Mouse (Mus musculus) bone marrow macrophage, adult 2 months (primary cell): ENCODE results near the gene Rab26. TPM values are rescaled to one million over a fixed set of nuclear protein-coding genes. Genes with fewer than 3 reads are reported as not detected.
A peak's percentile ranks its signal among the peaks of the same experiment; 100 is the strongest.

Source experiments
- H3K27ac ChIP-seq: 2 replicates; pipeline ENCODE4 v1.5.1; 2012; ENCODE audit warnings: low read depth, low read length; ENCODE audit not compliant: insufficient read depth
- H3K4me1 ChIP-seq: 2 replicates; pipeline ENCODE4 v1.6.1; 2012; ENCODE audit warnings: low read length; ENCODE audit not compliant: control insufficient read depth, insufficient read depth
- H3K4me3 ChIP-seq: 2 replicates; pipeline ENCODE4 v1.5.1; 2012; ENCODE audit warnings: mild to moderate bottlenecking, low read length, moderate library complexity; ENCODE audit not compliant: insufficient read depth
- CTCF ChIP-seq: IDR thresholded peaks from 2 replicates; pipeline ENCODE4 v1.5.1; 2012; ENCODE audit warnings: low read depth, mild to moderate bottlenecking, low read length, moderate library complexity
- POLR2A ChIP-seq: IDR thresholded peaks from 2 replicates; pipeline ENCODE4 v1.6.1; 2012; ENCODE audit warnings: mild to moderate bottlenecking, low read depth, low read length, borderline replicate concordance
- polyA plus RNA-seq: library from polyadenylated mRNA; stranded (reverse); fragments of >200 nt; gene quantifications from 2 replicates; pipeline ENCODE4 v1.2.4, GENCODE M21; 2012; ENCODE audit not compliant: missing spikeins, insufficient read depth, insufficient read length

Gene Rab26
- polyA plus RNA-seq, 1 experiment = 0.44 TPM

DNA sequence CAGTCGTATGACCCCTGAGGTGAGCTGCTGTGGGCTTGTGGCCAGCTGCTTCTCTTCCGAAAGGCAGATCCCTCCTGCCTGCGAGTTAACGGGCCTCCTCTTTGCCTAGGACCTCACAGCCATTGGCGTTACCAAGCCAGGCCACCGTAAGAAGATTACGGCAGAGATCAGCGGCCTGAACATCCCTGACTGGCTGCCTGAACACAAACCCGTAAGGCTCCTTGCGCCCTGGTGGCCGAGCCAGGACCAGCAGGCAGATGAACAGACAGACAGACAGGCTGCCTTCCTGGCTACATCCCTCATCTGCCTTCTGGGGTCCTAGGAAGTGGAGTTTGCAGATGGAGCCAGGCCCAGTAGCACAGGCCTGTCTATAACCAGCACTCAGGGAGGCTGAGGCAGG is 31.8 kb downstream of the Rab26 start:
- H3K27ac ChIP-seq = no peak overlapping the region
- H3K4me3 ChIP-seq = no peak overlapping the region
- H3K4me1 ChIP-seq = no peaks in the 10 kb centered on the region
- TF ChIP-seq CTCF = no peak
- no peak for TF ChIP-seq POLR2A

DNA sequence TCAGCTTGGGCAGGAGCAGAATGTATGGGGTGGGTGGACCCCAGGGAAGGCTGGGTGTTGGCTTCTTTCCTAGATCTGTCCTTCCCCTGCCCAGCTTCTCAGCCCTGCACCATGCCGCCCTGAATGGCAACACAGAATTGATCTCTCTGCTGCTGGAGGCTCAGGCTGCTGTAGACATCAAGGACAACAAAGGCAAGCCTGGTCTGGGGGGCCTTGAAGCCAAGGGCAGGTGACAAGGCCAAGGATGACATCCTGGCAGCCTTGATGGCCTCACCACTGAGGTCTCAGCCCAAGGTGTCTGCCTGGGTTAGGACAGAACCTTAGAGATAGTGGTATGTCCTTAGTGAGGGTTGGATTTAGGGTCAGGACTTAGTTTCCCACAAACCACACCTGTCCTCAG is 38.0 kb downstream of the Rab26 start:
- Histone ChIP-seq H3K4me1 (no peaks in the 10 kb centered on the region), H3K27ac (no peak overlapping the region), H3K4me3 (no peak overlapping the region)
- TF ChIP-seq POLR2A (no peak), CTCF (no peak)

DNA sequence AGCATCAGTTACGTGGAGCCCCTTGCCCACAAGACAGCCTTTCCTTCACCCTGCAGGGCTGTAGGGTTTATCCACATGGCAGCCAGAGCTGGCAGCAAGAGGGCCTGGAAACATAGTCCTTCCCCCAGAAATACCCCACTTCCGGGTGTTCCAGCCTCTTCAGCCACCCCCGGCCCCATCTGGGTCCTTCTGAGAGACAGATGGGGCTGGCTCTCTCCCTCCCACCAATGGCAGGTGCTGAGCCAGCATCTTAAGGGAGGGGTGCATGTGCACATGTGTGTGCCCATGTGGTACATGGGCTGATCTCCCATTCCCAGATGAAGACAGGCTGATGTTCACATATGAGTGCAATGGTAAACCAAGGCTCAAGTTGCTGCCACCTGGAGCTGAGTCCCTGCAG is 38.6 kb downstream of the Rab26 start:
- H3K27ac ChIP-seq = no peak overlapping the region
- H3K4me1 ChIP-seq = no peaks in the 10 kb centered on the region
- no peak overlapping the region for H3K4me3 ChIP-seq
- TF ChIP-seq POLR2A (no peak), CTCF (no peak)

DNA sequence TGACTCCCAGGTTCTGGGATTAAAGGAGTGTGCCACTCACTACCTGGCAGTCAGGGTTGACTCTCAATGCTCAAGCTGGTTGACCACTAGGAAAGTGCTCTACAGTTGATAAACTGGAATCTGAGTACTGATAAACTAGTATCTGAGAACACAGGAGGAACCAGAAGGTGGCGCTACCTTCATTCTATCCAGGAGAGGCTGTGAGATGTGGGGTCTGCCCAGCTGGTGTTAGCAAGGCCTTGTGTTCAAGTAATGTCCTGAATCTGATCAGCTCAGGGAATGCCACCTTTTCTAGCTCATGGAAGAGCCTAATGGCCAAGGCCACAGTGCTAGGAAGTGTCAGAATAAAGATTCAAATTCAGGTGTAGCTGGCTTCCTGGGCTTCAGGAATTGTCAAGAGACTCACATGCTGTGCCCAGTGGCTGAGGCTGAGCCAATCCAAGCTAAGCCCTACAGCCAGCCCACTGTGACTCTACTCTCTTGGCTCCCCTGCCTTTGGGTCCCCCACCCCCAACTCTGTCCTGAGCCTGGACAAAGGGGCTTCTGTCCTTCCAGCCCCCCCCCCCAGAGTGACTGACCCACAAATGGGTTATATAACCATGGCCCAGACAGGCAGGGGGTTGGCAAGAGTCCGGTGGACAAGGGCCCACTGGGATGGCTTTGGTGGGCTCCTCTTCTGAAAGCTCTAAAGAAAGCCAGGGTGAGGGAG is 39.2 kb downstream of the Rab26 start:
- no peak for TF ChIP-seq POLR2A
- TF ChIP-seq CTCF = peak; percentile 69
- H3K4me1 ChIP-seq = no peaks in the 10 kb centered on the region
- no peak overlapping the region for H3K27ac ChIP-seq
- H3K4me3 ChIP-seq = no peak overlapping the region

DNA sequence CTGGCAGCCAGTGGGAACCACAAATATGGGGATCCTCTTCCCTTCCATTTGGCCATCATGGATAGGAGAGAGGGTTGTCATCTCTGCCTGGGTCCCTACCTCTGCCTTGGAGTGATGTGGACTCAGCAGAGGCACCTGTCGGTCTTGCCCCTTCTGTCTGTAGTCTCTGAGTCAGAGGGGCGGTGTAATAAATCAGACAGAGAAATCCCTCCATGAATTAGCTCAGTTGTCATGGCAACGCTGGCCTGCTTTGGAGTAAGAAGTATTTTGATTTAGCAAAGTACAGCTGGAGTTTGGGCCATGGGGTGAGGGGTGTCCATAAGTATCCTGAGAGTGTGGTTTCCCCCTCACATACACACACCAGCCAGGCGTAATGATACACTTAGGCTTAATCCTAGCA is 43.6 kb downstream of the Rab26 start:
- H3K4me1 ChIP-seq = no peaks in the 10 kb centered on the region
- H3K4me3 ChIP-seq = no peak overlapping the region
- TF ChIP-seq CTCF (no peak), POLR2A (no peak)
- H3K27ac ChIP-seq = no peak overlapping the region

DNA sequence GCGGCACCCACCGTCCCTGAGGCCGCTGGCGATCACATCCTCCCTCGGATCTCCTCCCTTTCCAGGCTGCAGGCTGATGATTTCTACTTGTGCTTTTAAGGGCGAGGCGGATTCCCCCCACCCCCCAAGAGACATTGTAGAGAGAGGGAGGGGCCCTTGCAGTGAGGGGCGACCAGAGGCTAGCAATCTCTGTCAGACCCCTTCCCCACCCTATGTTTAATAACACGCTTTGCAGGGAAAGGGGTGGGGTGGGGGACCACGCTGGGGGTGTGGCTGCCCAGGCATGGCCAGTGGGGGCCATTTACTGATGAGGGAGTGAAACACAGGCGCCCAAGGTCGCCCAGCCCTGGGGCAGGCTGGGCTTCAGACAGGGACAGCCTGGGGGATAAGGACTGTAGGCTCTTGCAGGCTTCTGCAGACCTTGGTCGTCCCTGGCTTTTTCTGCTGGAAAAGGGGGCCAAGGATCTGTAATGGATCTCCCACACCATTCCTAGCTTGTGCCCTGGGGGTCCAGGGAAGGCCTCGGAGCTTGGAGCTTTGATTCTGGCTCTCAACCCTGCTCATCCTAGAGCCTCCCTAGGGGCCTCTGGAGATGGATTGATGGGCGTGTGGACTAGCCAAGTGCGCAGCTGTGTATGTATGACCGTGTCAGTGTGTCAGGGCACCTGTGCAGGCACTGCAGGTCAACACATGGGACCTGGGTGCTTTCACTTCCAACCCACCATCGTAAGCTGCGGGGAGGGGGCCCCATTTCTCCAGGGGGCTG is 44.6 kb downstream of the Rab26 start:
- H3K27ac ChIP-seq = no peak overlapping the region
- peak overlapping the region; percentile 62; the same call in 1 of the 2 replicates for H3K4me3 ChIP-seq
- TF ChIP-seq POLR2A = no peak
- no peak for TF ChIP-seq CTCF
- H3K4me1 ChIP-seq = no peaks in the 10 kb centered on the region

DNA sequence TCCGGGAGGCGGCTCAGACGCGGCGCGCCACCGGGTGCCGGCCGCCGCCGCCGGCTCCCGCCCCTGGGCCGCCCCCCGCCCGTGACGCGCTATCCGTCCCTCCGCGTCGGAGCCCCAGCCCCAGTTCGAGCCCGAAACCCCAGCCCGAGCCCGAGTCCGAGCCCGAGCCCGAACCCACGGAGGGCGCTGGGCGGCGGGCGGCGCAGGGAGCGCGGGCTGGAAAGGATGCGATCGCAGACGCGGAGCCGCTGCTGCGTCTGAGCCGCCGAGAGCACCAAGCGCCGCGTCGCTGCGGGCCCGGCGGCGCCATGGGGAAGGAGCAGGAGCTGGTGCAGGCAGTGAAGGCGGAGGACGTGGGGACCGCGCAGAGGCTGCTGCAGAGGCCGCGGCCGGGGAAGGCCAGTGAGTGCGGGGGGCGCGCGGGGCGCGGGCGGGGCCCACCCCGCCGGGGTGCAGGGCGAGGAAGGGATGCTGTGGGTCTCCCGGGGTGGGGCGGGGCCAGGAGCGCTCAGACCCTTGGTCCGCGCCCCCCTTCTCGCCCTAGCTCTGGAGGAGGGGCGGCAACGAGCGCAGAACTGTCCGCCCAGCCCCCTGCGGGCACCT is 45.2 kb downstream of the Rab26 start:
- Histone ChIP-seq H3K4me3 (peak overlapping the region; percentile 62), H3K4me1 (no peaks in the 10 kb centered on the region), H3K27ac (no peak overlapping the region)

DNA sequence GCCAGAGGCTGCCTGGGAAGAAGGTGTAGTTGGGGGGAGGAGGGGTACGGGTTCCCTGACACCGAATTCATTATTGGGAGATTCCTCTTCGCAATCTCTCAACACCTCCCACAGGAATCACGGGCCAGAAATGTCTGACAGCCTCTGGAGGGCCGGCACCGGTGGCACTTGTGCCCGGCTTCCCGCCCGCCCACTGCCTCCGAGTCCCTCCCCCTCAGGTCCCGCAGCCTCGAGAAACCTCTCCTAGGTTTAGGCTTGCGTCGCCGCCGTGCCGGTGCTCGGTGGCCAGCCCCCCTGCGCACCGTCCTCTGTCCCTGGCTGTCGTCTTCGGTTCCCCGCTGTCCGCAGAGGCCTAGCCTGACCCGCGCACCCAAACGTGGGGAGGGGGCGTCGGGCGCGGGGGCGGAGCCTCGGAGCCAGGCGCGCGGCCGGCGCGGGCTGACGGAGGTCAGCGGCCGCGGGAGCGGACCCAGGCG is 45.8 kb downstream of the Rab26 start, which contains the start of gene Caskin1:
Gene Caskin1, plus strand, starts transcription at position 416 of the 476 bp plus-strand sequence.
- Histone ChIP-seq H3K4me1 (no peaks in the 10 kb centered on the region), H3K27ac (no peak within 1 kb of the TSS), H3K4me3 (peak within 1 kb of the TSS; percentile 62)
- TF ChIP-seq CTCF (no peak), POLR2A (no peak)

More for the DNA sequence above, 45.2 kb downstream of the Rab26 start:
- TF ChIP-seq CTCF (no peak), POLR2A (no peak)

DNA sequence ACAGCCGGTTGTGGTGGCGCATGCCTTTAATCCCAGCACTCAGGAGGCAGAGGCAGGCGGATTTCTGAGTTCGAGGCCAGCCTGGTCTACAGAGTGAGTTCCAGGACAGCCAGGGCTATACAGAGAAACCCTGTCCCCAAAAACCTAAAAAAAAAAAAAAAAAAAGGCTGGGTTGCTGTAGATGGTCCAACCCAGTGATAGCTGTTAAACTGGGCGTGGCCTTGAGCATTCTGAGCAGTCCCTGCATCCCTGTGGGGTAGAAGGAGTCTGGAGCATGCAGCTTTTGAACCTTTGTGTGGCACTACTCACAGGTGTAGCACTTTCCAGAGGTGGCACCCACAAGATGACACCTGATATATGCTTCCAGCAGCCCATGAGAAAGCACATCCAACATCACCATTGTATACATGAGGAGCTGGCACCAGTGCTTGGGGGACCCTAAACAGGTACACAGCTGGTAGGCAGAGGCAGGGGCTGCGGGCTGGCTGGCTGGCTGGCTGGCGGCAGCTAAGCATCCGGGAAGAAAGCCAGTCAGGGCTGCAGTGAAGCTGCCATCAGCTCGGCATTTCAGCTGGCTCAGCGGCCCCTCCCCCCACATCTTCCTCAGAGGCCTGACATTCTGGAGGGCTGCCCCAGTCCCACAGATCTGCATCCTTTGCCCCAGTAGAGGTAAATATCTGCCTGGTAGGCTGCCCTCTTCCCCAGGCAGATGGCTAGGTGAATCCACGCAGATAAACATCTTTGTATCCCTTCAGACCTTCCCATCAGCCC is 48.7 kb downstream of the Rab26 start:
- TF ChIP-seq POLR2A = no peak
- no peak for TF ChIP-seq CTCF

More for the DNA sequence above, 48.7 kb downstream of the Rab26 start:
- Histone ChIP-seq H3K4me1 (peaks cover 4% of the 10 kb centered on the region), H3K4me3 (no peak overlapping the region), H3K27ac (no peak overlapping the region)
